Mouse (Mus musculus) heart, postnatal 14 days (tissue): Measurements from ENCODE around the gene Pip5kl1. TPM values are rescaled to one million over a fixed set of nuclear protein-coding genes. Genes with fewer than 3 reads are reported as not detected.
A peak's percentile ranks its signal among the peaks of the same experiment; 100 is the strongest.

Experiments
- DNase-seq, 2 experiments: peaks; one replicate each; pipeline ENCODE4 v3.0.0; 2021 to 2022
- intact Hi-C: fragments of 180-260 bp; cut with DNase I; formaldehyde crosslinking; loops from one replicate; pipeline ENCODE4 v1.15.1; 2025
- total RNA-seq, 2 experiments: library from RNA; stranded (reverse); gene quantifications; 2 replicates each; pipeline ENCODE4 v1.2.3; 2021

Gene Pip5kl1
- total RNA-seq, 2 experiments from 2014 or later: not detected

GRCm38 (mm10) chr2:32547380-32547779 is 27.2 kb upstream of the Pip5kl1 start:
- no peak for DNase-seq
- intact Hi-C loops: no loop called here

GRCm38 (mm10) chr2:32547964-32548739 is 26.4 kb upstream of the Pip5kl1 start:
- peak; percentile 53 to 65 for DNase-seq
- intact Hi-C loops: no loop called here

GRCm38 (mm10) chr2:32549171-32549570 is 25.4 kb upstream of the Pip5kl1 start:
- intact Hi-C loops: no loop called here
- no peak for DNase-seq

DNA sequence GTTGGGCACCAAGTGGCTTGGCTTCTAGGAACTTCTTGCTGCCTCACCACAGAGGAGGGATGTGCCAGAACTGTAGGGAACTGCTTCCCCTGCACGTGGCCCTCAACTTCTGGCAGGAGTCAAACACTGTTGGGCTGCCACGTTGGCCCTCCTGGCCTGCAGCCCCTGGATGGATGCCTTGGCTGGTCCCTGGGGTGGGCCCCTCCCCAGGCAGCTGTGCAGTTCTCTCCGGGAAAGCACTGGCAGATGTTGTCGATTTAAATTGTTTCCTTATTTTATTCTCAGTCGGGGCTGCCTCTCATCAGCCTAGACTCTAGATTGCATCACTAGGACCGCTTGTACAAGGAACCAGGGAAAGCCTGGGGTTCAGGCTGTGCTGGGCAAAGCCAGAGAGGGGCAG is 24.8 kb upstream of the Pip5kl1 start:
- intact Hi-C loops: no loop called here
- DNase-seq: peak; percentile 83 to 85

GRCm38 (mm10) chr2:32551236-32551635 is 23.4 kb upstream of the Pip5kl1 start:
- intact Hi-C loops: no loop called here
- DNase-seq: no peak

DNA sequence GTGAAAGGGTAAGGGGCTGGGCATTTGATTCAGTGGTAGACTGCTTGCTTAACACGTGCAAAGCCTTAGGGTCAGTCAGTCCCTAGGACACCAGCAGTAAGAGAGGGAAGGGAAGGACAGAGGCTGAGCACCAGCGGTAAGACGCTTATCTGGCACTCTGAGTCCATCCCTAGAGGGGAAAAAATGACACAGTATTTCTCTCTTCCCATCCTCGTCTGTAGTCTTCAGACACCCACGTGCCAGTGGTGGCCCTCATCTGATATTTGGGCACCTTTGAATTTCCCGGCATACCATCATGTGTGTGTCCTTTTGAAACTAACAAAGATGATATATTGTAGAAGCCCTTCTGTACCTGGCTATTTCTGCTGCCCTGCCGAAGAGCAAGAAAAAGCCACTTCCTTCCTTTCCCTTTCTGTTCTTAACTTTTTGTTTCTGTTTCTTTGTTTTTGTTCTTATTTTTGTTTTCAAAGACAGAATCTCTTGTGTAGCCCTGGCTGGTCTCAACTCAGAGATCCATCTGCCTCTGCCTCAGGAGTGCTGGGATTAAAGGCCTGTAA is 20.9 kb upstream of the Pip5kl1 start:
- intact Hi-C loops: no loop called here
- no peak for DNase-seq

DNA sequence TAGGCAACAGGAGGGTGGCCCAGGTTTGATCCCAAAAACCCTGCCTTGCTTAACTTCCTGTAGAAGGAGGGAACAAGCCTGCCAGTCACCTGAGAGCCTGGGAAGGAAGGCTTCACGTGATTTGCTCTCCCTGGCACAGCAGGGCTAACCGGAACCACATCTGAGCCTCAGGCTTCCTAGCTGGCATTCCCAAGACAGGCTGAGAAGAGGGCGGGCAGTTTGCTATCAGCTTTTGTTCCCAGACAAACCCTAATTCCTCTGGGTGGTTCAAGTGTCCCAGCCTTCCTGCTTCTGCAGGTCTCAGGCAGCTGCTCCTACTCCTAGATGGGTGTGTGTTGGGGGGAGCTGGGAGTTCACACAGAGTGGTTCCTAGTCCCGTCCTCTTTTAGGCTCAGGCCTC is 19.1 kb upstream of the Pip5kl1 start:
- intact Hi-C loops: no loop called here
- DNase-seq: no peak

DNA sequence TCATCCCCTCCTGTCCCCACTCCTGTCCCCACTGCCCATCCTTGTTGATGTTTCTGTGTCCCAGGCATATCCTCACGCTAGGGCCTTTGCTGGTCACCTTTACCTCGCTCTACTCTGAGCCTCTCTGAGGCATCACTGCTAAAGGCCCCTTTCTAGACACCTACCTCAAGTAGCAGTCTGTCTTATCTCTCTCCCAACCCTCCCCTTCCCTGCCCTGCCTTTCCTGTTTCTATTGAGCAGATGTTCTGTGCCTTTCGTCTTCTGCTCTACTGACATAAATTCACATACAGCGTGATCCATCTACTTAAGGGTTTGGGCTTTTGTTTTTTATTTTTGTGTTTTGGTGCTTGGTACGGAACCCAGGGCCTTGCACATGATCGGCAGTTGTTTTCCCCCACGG is 18.6 kb upstream of the Pip5kl1 start:
- DNase-seq: no peak
- intact Hi-C loops: no loop called here

GRCm38 (mm10) chr2:32559570-32559969 is 15.0 kb upstream of the Pip5kl1 start:
- intact Hi-C loops: no loop called here

GRCm38 (mm10) chr2:32566536-32567063 is 8.0 kb upstream of the Pip5kl1 start:
- intact Hi-C loops: loop anchor here (1.0 to 2.0 kb wide), 2 partner anchors 30 to 78 kb away; no protein-coding TSS in a partner anchor
- peak; percentile 75 to 81 for DNase-seq

More at GRCm38 (mm10) chr2:32559570-32559969, 15.0 kb upstream of the Pip5kl1 start:
- DNase-seq: no peak

DNA sequence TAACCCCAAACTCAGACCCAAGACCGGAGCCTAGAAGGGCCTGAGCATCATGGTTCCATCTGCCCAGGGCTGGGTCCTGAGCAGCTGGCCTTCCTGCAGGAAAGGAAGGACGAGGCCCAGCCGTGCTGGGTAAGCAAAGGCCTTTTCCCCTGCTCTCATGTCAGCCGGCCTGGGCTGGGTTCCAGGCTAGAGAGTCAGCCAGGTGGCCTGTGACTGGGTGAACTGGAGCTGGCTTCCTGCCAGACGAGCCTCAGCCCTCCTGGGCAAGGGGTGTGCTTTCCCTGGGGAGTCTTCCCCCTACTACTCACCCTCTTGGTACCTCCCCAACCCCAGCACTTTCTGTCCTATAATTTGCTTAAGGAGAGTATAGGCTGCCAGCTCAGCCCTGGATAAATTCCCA is 6.4 kb upstream of the Pip5kl1 start:
- intact Hi-C loops: loop anchor here (2.0 kb wide), 1 partner anchor 163 kb away; no protein-coding TSS in a partner anchor
- peak; percentile 48 to 55 for DNase-seq

GRCm38 (mm10) chr2:32568941-32569340 is 5.7 kb upstream of the Pip5kl1 start:
- DNase-seq: peak in 1 of 2 experiments; percentile 35
- intact Hi-C loops: loop anchor here (2.0 kb wide), 1 partner anchor 164 kb away; no protein-coding TSS in a partner anchor

DNA sequence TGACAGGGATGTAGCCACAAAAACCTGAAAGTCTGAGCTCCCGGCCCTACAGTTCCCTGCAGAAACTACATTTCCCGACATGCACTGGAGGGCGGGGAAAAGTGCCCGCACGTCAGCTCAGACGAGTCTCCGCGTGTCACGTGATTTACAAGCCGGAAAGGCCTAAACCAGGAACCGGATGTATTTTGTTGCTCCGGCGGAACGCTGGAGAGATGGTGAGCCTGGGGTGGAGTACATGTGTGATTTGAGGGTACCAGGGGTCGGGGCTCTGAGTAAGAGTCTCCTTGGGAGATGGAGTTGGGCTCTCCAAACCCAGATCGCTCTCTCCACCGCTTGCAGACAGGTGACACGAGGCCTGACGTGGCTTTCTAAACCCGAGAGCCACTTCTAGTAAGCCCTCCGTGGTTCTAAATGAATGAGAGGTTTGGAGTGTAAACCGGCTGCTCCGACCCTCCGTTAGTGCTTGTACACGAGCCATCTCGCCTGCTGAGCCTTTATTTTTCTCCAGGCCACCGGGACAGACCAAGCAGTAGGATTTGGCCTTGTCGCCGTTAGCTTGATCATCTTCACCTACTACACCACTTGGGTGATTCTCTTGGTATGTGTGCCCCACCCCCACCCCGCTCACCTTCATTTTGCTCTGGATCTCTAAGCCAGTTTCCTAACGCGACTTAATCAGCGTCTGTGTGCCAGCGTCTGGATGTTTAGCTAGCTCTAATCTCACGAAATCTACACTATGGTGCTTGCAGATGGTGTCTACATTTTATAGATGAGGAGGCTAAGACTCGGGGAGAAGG is 3.7 kb upstream of the Pip5kl1 start, which contains the start of gene Dpm2:
TSS of gene Dpm2 (plus strand) at position 161 of the 797 bp plus-strand sequence.
- intact Hi-C loops: no loop called here
- peak; percentile 85 to 93 for DNase-seq

DNA sequence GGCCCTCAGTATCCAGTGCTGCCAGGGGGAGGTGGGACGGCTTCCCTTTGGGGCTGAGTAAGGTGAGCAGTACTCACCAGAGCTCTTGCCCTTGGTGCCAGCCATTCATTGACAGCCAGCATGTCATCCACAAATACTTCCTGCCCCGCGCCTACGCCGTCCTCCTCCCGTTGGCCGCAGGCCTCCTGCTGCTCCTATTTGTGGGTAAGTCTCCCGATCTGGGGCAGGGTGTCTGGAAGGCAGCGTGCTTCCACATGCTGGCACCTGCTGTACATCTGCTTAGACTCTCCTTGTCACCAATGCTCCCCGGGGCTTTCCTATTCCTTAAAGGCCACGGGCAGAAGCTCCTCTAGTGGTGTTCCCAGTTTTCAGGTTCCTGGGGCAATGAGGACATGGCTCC is 2.4 kb upstream of the Pip5kl1 start:
- intact Hi-C loops: no loop called here
- DNase-seq: no peak

DNA sequence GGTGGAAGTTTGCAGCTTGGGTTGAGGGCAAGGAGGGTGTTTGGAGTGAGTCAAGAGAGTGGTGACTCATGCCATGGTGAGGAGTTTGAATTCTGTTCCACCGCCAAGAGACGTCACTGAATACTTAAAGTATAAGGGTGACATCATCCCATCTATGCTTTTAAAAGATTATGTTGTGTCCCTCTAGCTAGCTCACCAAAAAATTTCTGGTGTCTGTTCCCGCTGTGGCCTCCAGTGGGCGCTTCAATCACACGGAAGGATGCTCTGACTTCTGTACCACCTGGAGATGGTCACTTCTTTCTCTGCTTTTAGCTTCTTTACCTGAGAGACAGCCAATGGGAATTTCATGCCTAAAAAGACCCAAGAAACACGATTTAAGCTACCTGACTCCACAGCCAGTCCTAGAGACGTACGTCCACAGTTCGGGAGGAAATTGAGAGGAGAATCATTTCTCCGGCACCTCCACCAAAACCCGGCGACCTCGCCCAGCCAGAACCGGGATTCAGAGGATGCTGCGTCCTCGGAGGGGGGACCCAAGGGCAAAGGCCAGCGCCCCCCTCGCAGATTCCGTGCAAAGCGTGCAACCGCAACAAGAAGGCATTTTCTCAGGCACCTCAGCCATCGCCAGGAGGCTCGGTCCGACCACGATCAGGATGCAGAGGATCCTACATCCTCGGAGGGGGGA is 446 bp downstream of the Pip5kl1 start:
- intact Hi-C loops: loop anchor here (5.0 kb wide), 1 partner anchor 37 kb away; no protein-coding TSS in a partner anchor
- peak; percentile 44 to 68 for DNase-seq

DNA sequence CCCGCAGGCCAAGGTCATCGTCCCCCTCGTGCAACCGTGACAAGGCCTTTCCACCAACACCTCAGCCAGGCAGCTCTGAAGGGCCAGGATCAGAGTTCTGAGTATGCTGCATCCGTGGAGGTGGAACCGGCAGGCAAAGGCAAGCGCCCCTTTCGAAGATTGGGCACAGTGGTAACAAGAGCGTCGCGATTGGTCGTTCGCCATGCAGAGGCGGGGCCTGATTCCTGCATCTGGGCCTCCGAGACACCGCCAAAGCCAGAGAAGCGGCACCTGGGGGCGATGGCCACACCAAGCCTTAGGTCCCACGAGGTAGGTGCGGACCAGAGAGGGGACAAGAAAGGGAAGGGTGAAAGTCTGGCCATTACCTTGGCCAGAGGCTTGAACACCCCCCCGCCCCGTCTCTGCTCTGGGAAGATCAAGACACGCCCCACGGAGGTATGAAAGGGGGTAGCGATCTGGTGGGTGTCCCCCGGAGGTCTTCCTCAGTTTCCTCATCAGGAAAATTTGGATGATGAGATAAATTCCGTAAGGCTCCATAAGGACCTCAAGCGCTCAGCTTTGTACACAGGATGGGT is 1.1 kb downstream of the Pip5kl1 start, which contains the start of gene 9430097D07Rik:
TSS of gene 9430097D07Rik (minus strand) at position 99 of the 575 bp plus-strand sequence.
- DNase-seq: no peak
- intact Hi-C loops: loop anchor here (5.0 kb wide), 1 partner anchor 37 kb away; no protein-coding TSS in a partner anchor

DNA sequence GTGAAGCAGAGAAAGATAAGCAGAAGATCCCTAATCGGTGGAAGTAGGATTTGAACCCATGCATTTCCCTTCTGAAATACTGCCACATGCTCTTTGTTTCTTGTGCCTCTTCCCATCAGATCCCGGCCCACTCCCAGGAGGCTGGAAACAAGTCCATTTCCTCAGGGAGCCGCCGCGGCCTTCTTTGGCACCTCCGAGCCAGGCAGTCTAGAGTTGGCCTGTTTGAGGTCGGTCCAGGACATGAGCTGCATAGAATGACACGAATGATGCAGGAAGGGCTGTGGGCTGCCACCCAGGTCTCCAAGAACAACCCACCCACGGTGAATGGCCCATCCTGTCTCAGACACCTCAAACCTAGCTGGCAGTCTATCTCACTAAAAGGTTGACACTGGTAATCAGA is 1.9 kb downstream of the Pip5kl1 start:
- intact Hi-C loops: loop anchor here (5.0 kb wide), 1 partner anchor 36 kb away; no protein-coding TSS in a partner anchor
- DNase-seq: no peak

GRCm38 (mm10) chr2:32578146-32579046 is 3.8 kb downstream of the Pip5kl1 start:
- peak; percentile 38 to 46 for DNase-seq
- intact Hi-C loops: loop anchor here (5.0 kb wide), 1 partner anchor 34 kb away; no protein-coding TSS in a partner anchor
